ENCODE assay signal across 17 mouse cellular contexts in the genomic region with DNA sequence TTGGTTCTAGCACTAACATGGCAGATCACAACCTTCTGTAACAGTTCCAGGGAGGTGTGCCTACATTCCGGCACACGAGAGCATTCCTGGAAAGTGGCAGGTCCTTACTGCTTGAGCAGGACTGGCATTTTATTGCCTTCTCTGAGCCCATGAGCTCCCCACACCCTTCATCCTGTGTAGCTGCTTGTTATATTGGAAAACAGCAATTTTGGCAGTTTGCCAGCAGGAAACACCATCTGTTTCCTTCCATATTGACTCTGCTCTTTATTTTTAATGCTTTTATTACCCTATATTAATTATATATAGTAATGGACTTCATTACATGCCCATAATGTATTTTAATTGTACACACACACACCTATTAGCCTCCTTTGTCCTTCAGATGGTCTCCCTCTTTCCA. TPM values are rescaled to one million over a fixed set of nuclear protein-coding genes. Genes with fewer than 3 reads are reported as not detected.
DNase-seq lines count a peak whose midpoint lies in the region; ATAC-seq lines count a peak whose summit lies in the region.
"Had no signal": no experiment of that assay in that cellular context is flagged by ENCODE, and none has a peak within 500 bp of the region (broad histone marks: within the 10 kb centered on the region; RNA-seq: fewer than 3 reads in every experiment).

No protein-coding gene starts in this region.

- no peak overlapping the region for H3K9ac ChIP-seq in forebrain, embryonic 15.5 days (replicated peaks)
- H3K9ac ChIP-seq: intestine, embryonic 15.5 days; neural tube, embryonic 12.5 days had no signal

- H3K27ac ChIP-seq in forebrain, embryonic 15.5 days (replicated peaks): peak overlapping the region; percentile 53
- H3K27ac ChIP-seq: intestine, embryonic 15.5 days; midbrain, embryonic 10.5 days; neural tube, embryonic 12.5 days had no signal

- peaks cover 30% of the 10 kb centered on the region for H3K4me1 ChIP-seq in forebrain, embryonic 15.5 days

- H3K4me3 ChIP-seq in forebrain, embryonic 15.5 days: no peak overlapping the region
- H3K4me3 ChIP-seq: intestine, embryonic 15.5 days; midbrain, embryonic 10.5 days; neural tube, embryonic 12.5 days had no signal

- peak; percentile 62 for DNase-seq in cerebellum, adult 9-10 months
- DNase-seq in cerebellum, adult 8-10 months: no peak
- DNase-seq in layer of hippocampus, adult 11-12 months (ENCODE audit: low spot score): peak; percentile 58
- DNase-seq in layer of hippocampus, postnatal 14 days (ENCODE audit: low spot score in 2 of 2): no peak
- DNase-seq in 416B (ENCODE audit: low read depth): peak; percentile 39
- DNase-seq in heart, postnatal 25 days (ENCODE audit: low spot score): no peak
- DNase-seq in urinary bladder, adult 18-20 months (ENCODE audit: low spot score in 2 of 2): no peak
- DNase-seq: heart, adult 18-20 months; liver; lung, postnatal 10 days; retina, postnatal 1 day had no signal

- intact Hi-C loops in heart, postnatal 25 days (cut with DNase I): loop anchor here (2.0 kb wide), 1 partner anchor 16 kb away; no protein-coding TSS in a partner anchor

- 55% methylated on average over 2 of the region's 2 CpGs for WGBS in forebrain, embryonic 15.5 days

- no peak overlapping the region for H3K4me2 ChIP-seq in forebrain, embryonic 15.5 days (replicated peaks)
- H3K4me2 ChIP-seq: intestine, embryonic 15.5 days; neural tube, embryonic 12.5 days had no signal

- no peaks in the 10 kb centered on the region for H3K27me3 ChIP-seq in forebrain, embryonic 15.5 days
- H3K27me3 ChIP-seq: intestine, embryonic 15.5 days; neural tube, embryonic 12.5 days had no signal

- ATAC-seq in forebrain, embryonic 15.5 days (replicated peaks): no peak
- ATAC-seq: intestine, embryonic 15.5 days had no signal

- peaks cover 48% of the 10 kb centered on the region for H3K36me3 ChIP-seq in forebrain, embryonic 15.5 days

- no peaks in the 10 kb centered on the region for H3K9me3 ChIP-seq in forebrain, embryonic 15.5 days
- H3K9me3 ChIP-seq: intestine, embryonic 15.5 days; midbrain, embryonic 10.5 days; neural tube, embryonic 12.5 days had no signal

RNA-seq across cellular contexts. Expression of a gene that starts 3.0 kb away (rescaled TPM):
- total RNA-seq in layer of hippocampus, postnatal 14 days (2021): 10 to 100 TPM; 55.5 to 59.8 TPM
- 77.9 and 81.0 TPM in 2 replicates for polyA plus RNA-seq in forebrain, embryonic 15.5 days (2015; fragmentation: Nextera tagmentation; extraction: Ambion mirVana)
- total RNA-seq in heart, postnatal 25 days (2021): 10 to 100 TPM; 31.1 to 36.9 TPM

RNA-seq across cellular contexts. Expression of a gene that starts 17.6 kb away (rescaled TPM):
- total RNA-seq in layer of hippocampus, postnatal 14 days (2021): 10 to 100 TPM; 29.6 to 33.7 TPM
- 147 and 156 TPM in 2 replicates for polyA plus RNA-seq in forebrain, embryonic 15.5 days (2015; fragmentation: Nextera tagmentation; extraction: Ambion mirVana)
- total RNA-seq in heart, postnatal 25 days (2021): 10 to 100 TPM; 20.2 to 22.5 TPM

RNA-seq across cellular contexts. Expression of a gene that starts 32.9 kb away (rescaled TPM):
- 10 to 100 TPM; 20.4 to 20.5 TPM for total RNA-seq in layer of hippocampus, postnatal 14 days (2021)
- 13.3 and 13.8 TPM in 2 replicates for polyA plus RNA-seq in forebrain, embryonic 15.5 days (2015; fragmentation: Nextera tagmentation; extraction: Ambion mirVana)
- 10 to 100 TPM; 14.4 to 16.8 TPM for total RNA-seq in heart, postnatal 25 days (2021)

RNA-seq across cellular contexts. Expression of a gene that starts 33.0 kb away (rescaled TPM):
- not detected for total RNA-seq in layer of hippocampus, postnatal 14 days (2021)
- not detected in 2 replicates for polyA plus RNA-seq in forebrain, embryonic 15.5 days (2015; fragmentation: Nextera tagmentation; extraction: Ambion mirVana)
- total RNA-seq in heart, postnatal 25 days (2021): not detected
- total RNA-seq: heart, adult 18-20 months; heart, postnatal 10 days; layer of hippocampus, postnatal 10 days had no signal
- polyA plus RNA-seq: intestine, embryonic 15.5 days; midbrain, embryonic 10.5 days; neural tube, embryonic 12.5 days had no signal

Comparison
In these comparisons a context has a peak if more than half of its experiments do, and no peak if none do; other contexts are left out.
1. DNase-seq: peak in cerebellum, adult 9-10 months (single experiment), layer of hippocampus, adult 11-12 months (single experiment) and 416B (single experiment); none in cerebellum, adult 8-10 months (single experiment), layer of hippocampus, postnatal 14 days (0 of 2), heart, postnatal 25 days (single experiment) and urinary bladder, adult 18-20 months (0 of 2).